Mouse (Mus musculus): ENCODE data around the gene Rptor. TPM values are rescaled to one million over a fixed set of nuclear protein-coding genes. Genes with fewer than 3 reads are reported as not detected.

Rptor gene
- polyA plus RNA-seq, 2 experiments: 3.7 to 5.8 TPM

- no peak overlapping the region for H3K4me3 ChIP-seq (ENCODE audit: insufficient read depth in 1 of 2, low read depth in 2 of 2, low read length in 2 of 2)
- no peak for ATAC-seq (ENCODE audit: insufficient read depth)
- no peak overlapping the region for H3K27ac ChIP-seq
- H3K9me3 ChIP-seq (ENCODE audit: control insufficient read depth, low read length): no peaks in the 10 kb centered on the region
- no peak overlapping the region for H3K4me2 ChIP-seq (ENCODE audit: low read depth)
- WGBS (ENCODE audit: insufficient replicate concordance): 73% methylated on average over 5 of the region's 5 CpGs
- H3K4me1 ChIP-seq (replicated peaks; ENCODE audit: control insufficient read depth in 2 of 2, insufficient read depth in 2 of 2, low read length in 1 of 2): peaks cover 0 to 13% of the 10 kb centered on the region in 2 experiments; a peak in 2 of 4 replicates
- no peak for DNase-seq (ENCODE audit: low read depth in 3 of 3, low spot score in 3 of 3)
- TF ChIP-seq CTCF (IDR thresholded peaks at IDR 0.05; ENCODE audit: low read depth) (no peak), EP300 (IDR thresholded peaks at IDR 0.05; ENCODE audit: low read depth) (no peak)
- peaks cover 1% of the 10 kb centered on the region; the same call in 1 of the 2 replicates for H3K36me3 ChIP-seq (replicated peaks; ENCODE audit: control insufficient read depth, insufficient read depth, low read depth)
- no peak overlapping the region for H3K9ac ChIP-seq (replicated peaks)
- no peaks in the 10 kb centered on the region for H3K27me3 ChIP-seq (ENCODE audit: control insufficient read depth, insufficient read depth, low read length)
Observed at GRCm38 (mm10) chr11:119731382-119731781, 128.7 kb downstream of the Rptor start.

DNA sequence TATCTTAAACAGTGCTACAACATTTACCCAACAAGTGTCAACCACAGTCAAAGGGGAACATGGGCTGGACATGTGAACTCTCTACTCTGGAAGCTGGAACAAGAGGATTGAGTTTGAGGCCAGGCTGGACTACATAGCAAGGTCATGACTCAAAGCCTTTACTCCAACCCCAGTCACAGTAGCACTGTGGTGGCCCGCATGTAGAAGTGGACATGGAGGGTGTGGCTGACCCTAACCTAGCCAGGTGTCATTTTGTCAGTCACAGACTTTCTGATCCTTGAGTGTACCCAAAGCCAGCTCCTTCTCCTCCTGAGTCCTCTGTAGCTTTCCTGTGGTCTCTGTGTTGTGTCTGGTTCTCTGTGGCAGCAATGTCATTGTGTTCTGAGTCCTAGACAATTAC, 129.7 kb downstream of the Rptor start:
- 79% methylated on average over 1 of the region's 1 CpGs for WGBS (ENCODE audit: insufficient replicate concordance)
- no peaks in the 10 kb centered on the region for H3K9me3 ChIP-seq (ENCODE audit: control insufficient read depth, low read length)
- no peaks in the 10 kb centered on the region for H3K27me3 ChIP-seq (ENCODE audit: control insufficient read depth, insufficient read depth, low read length)
- DNase-seq (ENCODE audit: low read depth in 3 of 3, low spot score in 3 of 3) (no peak), ATAC-seq (ENCODE audit: insufficient read depth) (no peak)
- no peak overlapping the region for H3K9ac ChIP-seq (replicated peaks)
- H3K4me2 ChIP-seq (ENCODE audit: low read depth): no peak overlapping the region
- TF ChIP-seq EP300 (IDR thresholded peaks at IDR 0.05; ENCODE audit: low read depth) (no peak), CTCF (IDR thresholded peaks at IDR 0.05; ENCODE audit: low read depth) (no peak)
- H3K27ac ChIP-seq: no peak overlapping the region
- H3K4me1 ChIP-seq (replicated peaks; ENCODE audit: control insufficient read depth in 2 of 2, insufficient read depth in 2 of 2, low read length in 1 of 2): peaks cover 0 to 13% of the 10 kb centered on the region in 2 experiments; a peak in 2 of 4 replicates
- H3K36me3 ChIP-seq (replicated peaks; ENCODE audit: control insufficient read depth, insufficient read depth, low read depth): no peaks in the 10 kb centered on the region
- no peak overlapping the region for H3K4me3 ChIP-seq (ENCODE audit: insufficient read depth in 1 of 2, low read depth in 2 of 2, low read length in 2 of 2)

DNA sequence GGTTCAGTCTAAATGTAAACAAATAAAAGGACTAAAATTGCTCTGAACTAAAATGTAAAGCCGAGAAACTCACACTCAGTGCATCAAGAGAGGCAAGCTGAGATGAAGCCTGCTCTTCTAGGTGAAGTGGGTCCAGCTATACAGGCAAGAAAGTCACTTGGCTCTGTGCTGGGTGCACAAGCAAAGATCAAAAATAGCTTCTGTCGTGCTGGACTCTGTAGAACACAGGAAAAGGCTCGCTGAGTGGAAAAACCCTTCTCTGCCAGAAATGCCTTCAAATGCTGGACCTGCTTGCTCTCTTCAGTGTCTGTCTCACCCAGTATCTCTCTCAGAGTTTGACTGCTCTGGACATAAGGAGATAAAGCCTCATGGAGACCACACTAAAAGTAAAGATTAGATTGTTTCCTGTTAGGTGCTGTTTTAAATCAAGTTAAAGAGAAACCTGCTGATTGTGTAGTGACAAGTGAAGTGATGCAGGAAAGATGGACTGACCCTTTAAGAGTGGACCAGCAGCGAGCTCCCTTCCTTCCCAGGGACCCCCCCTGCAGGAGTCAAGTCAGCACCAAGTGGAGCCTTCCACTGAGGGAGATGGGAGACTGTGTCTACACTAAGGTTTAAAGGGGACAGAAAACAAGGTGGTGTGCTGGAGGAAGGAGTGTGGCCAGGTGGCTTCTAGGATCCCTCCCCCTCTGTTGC, 130.4 kb downstream of the Rptor start:
- WGBS (ENCODE audit: insufficient replicate concordance): 34% methylated on average over 4 of the region's 4 CpGs
- no peaks in the 10 kb centered on the region for H3K9me3 ChIP-seq (ENCODE audit: control insufficient read depth, low read length)
- TF ChIP-seq EP300 (IDR thresholded peaks at IDR 0.05; ENCODE audit: low read depth) (no peak), CTCF (IDR thresholded peaks at IDR 0.05; ENCODE audit: low read depth) (no peak)
- ATAC-seq (ENCODE audit: insufficient read depth): no peak
- H3K27ac ChIP-seq: no peak overlapping the region
- no peaks in the 10 kb centered on the region for H3K27me3 ChIP-seq (ENCODE audit: control insufficient read depth, insufficient read depth, low read length)
- H3K4me2 ChIP-seq (ENCODE audit: low read depth): no peak overlapping the region
- DNase-seq (ENCODE audit: low read depth in 3 of 3, low spot score in 3 of 3): no peak
- H3K4me3 ChIP-seq (ENCODE audit: insufficient read depth in 1 of 2, low read depth in 2 of 2, low read length in 2 of 2): no peak overlapping the region
- no peak overlapping the region for H3K9ac ChIP-seq (replicated peaks)
- no peaks in the 10 kb centered on the region for H3K36me3 ChIP-seq (replicated peaks; ENCODE audit: control insufficient read depth, insufficient read depth, low read depth)
- H3K4me1 ChIP-seq (replicated peaks; ENCODE audit: control insufficient read depth in 2 of 2, insufficient read depth in 2 of 2, low read length in 1 of 2): peaks cover 0 to 13% of the 10 kb centered on the region in 2 experiments; a peak in 2 of 4 replicates

DNA sequence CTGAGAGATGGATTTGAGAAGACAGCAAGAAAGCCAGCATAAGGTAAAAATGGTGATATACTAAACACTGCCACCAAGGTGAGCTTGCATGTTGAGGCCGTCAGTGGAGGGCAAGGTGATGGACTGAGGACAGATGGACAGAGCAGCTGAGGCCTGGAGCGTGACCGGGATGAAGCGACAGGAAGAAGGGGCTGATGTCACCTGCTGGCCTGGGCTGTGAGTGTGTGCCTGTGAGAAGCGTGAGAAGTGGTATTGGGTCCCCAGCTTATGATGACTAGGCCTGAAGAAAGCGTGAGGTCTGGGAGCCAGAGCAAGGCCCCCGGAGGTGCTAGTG, 130.9 kb downstream of the Rptor start:
- Histone ChIP-seq H3K4me3 (ENCODE audit: insufficient read depth in 1 of 2, low read depth in 2 of 2, low read length in 2 of 2) (no peak overlapping the region), H3K27me3 (ENCODE audit: control insufficient read depth, insufficient read depth, low read length) (no peaks in the 10 kb centered on the region), H3K9me3 (ENCODE audit: control insufficient read depth, low read length) (no peaks in the 10 kb centered on the region), H3K4me1 (replicated peaks; ENCODE audit: control insufficient read depth in 2 of 2, insufficient read depth in 2 of 2, low read length in 1 of 2) (peaks cover 0 to 13% of the 10 kb centered on the region in 2 experiments; a peak in 2 of 4 replicates), H3K36me3 (replicated peaks; ENCODE audit: control insufficient read depth, insufficient read depth, low read depth) (no peaks in the 10 kb centered on the region), H3K27ac (no peak overlapping the region), H3K4me2 (ENCODE audit: low read depth) (no peak overlapping the region), H3K9ac (replicated peaks) (no peak overlapping the region)
- no peak for DNase-seq (ENCODE audit: low read depth in 3 of 3, low spot score in 3 of 3)
- WGBS (ENCODE audit: insufficient replicate concordance): 80% methylated on average over 7 of the region's 7 CpGs
- no peak for ATAC-seq (ENCODE audit: insufficient read depth)
- TF ChIP-seq CTCF (IDR thresholded peaks at IDR 0.05; ENCODE audit: low read depth): no peak
- TF ChIP-seq EP300 (IDR thresholded peaks at IDR 0.05; ENCODE audit: low read depth): no peak

GRCm38 (mm10) chr11:119735152-119735551, 132.4 kb downstream of the Rptor start:
- H3K36me3 ChIP-seq (replicated peaks; ENCODE audit: control insufficient read depth, insufficient read depth, low read depth): no peaks in the 10 kb centered on the region
- 82% methylated on average over 2 of the region's 2 CpGs for WGBS (ENCODE audit: insufficient replicate concordance)
- peaks cover 0 to 13% of the 10 kb centered on the region in 2 experiments; a peak in 2 of 4 replicates for H3K4me1 ChIP-seq (replicated peaks; ENCODE audit: control insufficient read depth in 2 of 2, insufficient read depth in 2 of 2, low read length in 1 of 2)
- no peak overlapping the region for H3K4me3 ChIP-seq (ENCODE audit: insufficient read depth in 1 of 2, low read depth in 2 of 2, low read length in 2 of 2)
- no peaks in the 10 kb centered on the region for H3K27me3 ChIP-seq (ENCODE audit: control insufficient read depth, insufficient read depth, low read length)
- ATAC-seq (ENCODE audit: insufficient read depth): no peak
- TF ChIP-seq CTCF (IDR thresholded peaks at IDR 0.05; ENCODE audit: low read depth): no peak
- H3K9me3 ChIP-seq (ENCODE audit: control insufficient read depth, low read length): no peaks in the 10 kb centered on the region
- no peak overlapping the region for H3K27ac ChIP-seq
- H3K9ac ChIP-seq (replicated peaks): no peak overlapping the region
- H3K4me2 ChIP-seq (ENCODE audit: low read depth): no peak overlapping the region
- no peak for DNase-seq (ENCODE audit: low read depth in 3 of 3, low spot score in 3 of 3)
